Mouse (Mus musculus) bone marrow macrophage, adult 2 months (primary cell): ENCODE measurements at regions not wholly inside any gene's neighbourhood (a gene's known extent, or its start where the extent isn't known, plus 50 kb on each side); places are given as distances from the start of the nearest gene placed in this dataset.

Experiments
- CTCF ChIP-seq: IDR thresholded peaks from 2 replicates; pipeline ENCODE4 v1.5.1; 2012; ENCODE audit warnings: low read depth, mild to moderate bottlenecking, low read length, moderate library complexity
- POLR2A ChIP-seq: IDR thresholded peaks from 2 replicates; pipeline ENCODE4 v1.6.1; 2012; ENCODE audit warnings: mild to moderate bottlenecking, low read depth, low read length, borderline replicate concordance

DNA sequence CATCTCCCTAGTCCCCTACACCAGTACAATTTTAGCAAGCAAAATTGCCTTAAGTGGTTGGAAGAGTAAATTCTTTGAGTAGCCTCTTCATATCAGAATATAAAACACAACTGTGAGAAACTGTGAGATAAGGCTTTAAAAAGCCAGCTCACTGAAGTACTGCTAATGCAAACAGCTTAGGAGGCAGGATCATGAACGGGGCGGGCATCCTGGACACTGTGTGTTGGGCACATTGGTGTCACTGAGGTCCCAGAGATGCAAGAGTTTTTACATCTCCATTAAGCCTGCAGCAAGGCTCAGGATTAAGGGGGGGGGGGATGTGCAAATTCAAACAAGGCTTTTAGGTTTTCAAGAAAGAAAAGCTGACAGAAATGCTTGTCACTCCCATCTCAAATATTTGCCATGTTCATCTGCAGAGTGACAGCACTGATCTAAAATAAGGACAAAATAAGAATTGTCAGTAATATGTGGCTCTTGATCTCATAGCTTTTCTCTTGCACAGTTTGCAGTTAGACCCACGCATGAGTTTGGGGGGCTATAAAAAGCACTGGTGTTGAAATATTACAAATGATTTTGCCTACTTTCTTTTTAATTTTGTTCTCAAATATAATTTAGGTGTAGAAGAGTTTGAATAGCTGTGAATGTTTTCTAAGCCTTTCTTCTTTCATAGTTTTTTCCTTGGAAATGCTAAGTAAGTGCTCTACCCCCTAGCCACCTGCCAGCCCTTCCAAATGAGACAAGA, 156.2 kb downstream of the Enc1 start:
- no peak for TF ChIP-seq POLR2A
- TF ChIP-seq CTCF: no peak
